ENCODE assay signal across 24 mouse cellular contexts in genomic region chr1:88310349-88310748, GRCm38 (mm10). TPM values are rescaled to one million over a fixed set of nuclear protein-coding genes. Genes with fewer than 3 reads are reported as not detected.
DNase-seq lines count a peak whose midpoint lies in the region; ATAC-seq and TF ChIP-seq lines count a peak whose summit lies in the region.
"Had no signal": no experiment of that assay in that cellular context is flagged by ENCODE, and none has a peak within 500 bp of the region (broad histone marks: within the 10 kb centered on the region; RNA-seq: fewer than 3 reads in every experiment).

No protein-coding gene starts in this region.

- H3K36me3 ChIP-seq in hindbrain, embryonic 12.5 days = no peaks in the 10 kb centered on the region
- H3K36me3 ChIP-seq in hindbrain, embryonic 16.5 days (ENCODE audit: control insufficient read depth, insufficient read depth, low read length) = no peaks in the 10 kb centered on the region
- no peaks in the 10 kb centered on the region for H3K36me3 ChIP-seq in midbrain, postnatal 0 days (ENCODE audit: insufficient read depth, low read length)
- H3K36me3 ChIP-seq in midbrain, embryonic 14.5 days (ENCODE audit: control insufficient read depth, insufficient read depth, low read length) = no peaks in the 10 kb centered on the region
- H3K36me3 ChIP-seq: heart, embryonic 13.5 days; intestine, embryonic 15.5 days; midbrain, embryonic 13.5 days; neural tube, embryonic 13.5 days had no signal

- H3K9ac ChIP-seq in hindbrain, embryonic 12.5 days = no peak overlapping the region
- H3K9ac ChIP-seq in hindbrain, embryonic 16.5 days (ENCODE audit: low read depth, low read length) = no peak overlapping the region
- H3K9ac ChIP-seq in midbrain, postnatal 0 days (replicated peaks; ENCODE audit: low read length, poor library complexity, severe bottlenecking) = no peak overlapping the region
- H3K9ac ChIP-seq in midbrain, embryonic 14.5 days (replicated peaks; ENCODE audit: low read length) = no peak overlapping the region
- H3K9ac ChIP-seq: heart, embryonic 13.5 days; intestine, embryonic 15.5 days; liver, embryonic 14.5 days; midbrain, embryonic 13.5 days; neural tube, embryonic 13.5 days had no signal

- H3K4me1 ChIP-seq in hindbrain, embryonic 12.5 days = no peaks in the 10 kb centered on the region
- H3K4me1 ChIP-seq in hindbrain, embryonic 16.5 days (ENCODE audit: control insufficient read depth, insufficient read depth, low read depth, low read length) = no peaks in the 10 kb centered on the region
- H3K4me1 ChIP-seq in midbrain, postnatal 0 days (ENCODE audit: insufficient read depth, low read length) = no peaks in the 10 kb centered on the region
- H3K4me1 ChIP-seq in midbrain, embryonic 14.5 days (ENCODE audit: control insufficient read depth, insufficient read depth, low read length) = no peaks in the 10 kb centered on the region
- H3K4me1 ChIP-seq: heart, embryonic 13.5 days; intestine, embryonic 15.5 days; midbrain, embryonic 13.5 days; neural tube, embryonic 13.5 days had no signal

- no peak for TF ChIP-seq CTCF in midbrain, postnatal 0 days (IDR thresholded peaks at IDR 0.05)

- H3K4me3 ChIP-seq in hindbrain, embryonic 12.5 days = no peak overlapping the region
- no peak overlapping the region for H3K4me3 ChIP-seq in hindbrain, embryonic 16.5 days (ENCODE audit: low read length)
- H3K4me3 ChIP-seq in midbrain, postnatal 0 days (ENCODE audit: low read depth, low read length) = no peak overlapping the region
- H3K4me3 ChIP-seq in midbrain, embryonic 14.5 days (replicated peaks; ENCODE audit: low read depth, low read length) = no peak overlapping the region
- H3K4me3 ChIP-seq: erythroblast, embryonic 14.5 days; heart, embryonic 13.5 days; intestine, embryonic 15.5 days; midbrain, embryonic 13.5 days; neural tube, embryonic 13.5 days had no signal

- H3K27me3 ChIP-seq in hindbrain, embryonic 12.5 days = no peaks in the 10 kb centered on the region
- no peaks in the 10 kb centered on the region for H3K27me3 ChIP-seq in hindbrain, embryonic 16.5 days (replicated peaks; ENCODE audit: control insufficient read depth, insufficient read depth, low read length)
- H3K27me3 ChIP-seq in midbrain, postnatal 0 days (ENCODE audit: insufficient read depth, low read length) = no peaks in the 10 kb centered on the region
- H3K27me3 ChIP-seq in midbrain, embryonic 14.5 days (ENCODE audit: control insufficient read depth, insufficient read depth, low read length) = no peaks in the 10 kb centered on the region
- H3K27me3 ChIP-seq: heart, embryonic 13.5 days; intestine, embryonic 15.5 days; midbrain, embryonic 13.5 days; neural tube, embryonic 13.5 days had no signal

- H3K9me3 ChIP-seq in hindbrain, embryonic 12.5 days (replicated peaks) = peaks cover 52% of the 10 kb centered on the region
- H3K9me3 ChIP-seq in hindbrain, embryonic 16.5 days (ENCODE audit: control insufficient read depth, low read length) = peaks cover 45% of the 10 kb centered on the region
- peaks cover 52% of the 10 kb centered on the region for H3K9me3 ChIP-seq in midbrain, postnatal 0 days (ENCODE audit: low read length)
- peaks cover 49% of the 10 kb centered on the region for H3K9me3 ChIP-seq in midbrain, embryonic 14.5 days (ENCODE audit: control insufficient read depth, low read length)

- WGBS in hindbrain, embryonic 12.5 days = 65% methylated on average over 3 of the region's 3 CpGs
- WGBS in hindbrain, embryonic 16.5 days = 69% methylated on average over 3 of the region's 3 CpGs
- WGBS in midbrain, postnatal 0 days = 66% methylated on average over 3 of the region's 3 CpGs
- WGBS in midbrain, embryonic 14.5 days = 67% methylated on average over 3 of the region's 3 CpGs

- H3K4me2 ChIP-seq in hindbrain, embryonic 12.5 days (replicated peaks) = no peak overlapping the region
- H3K4me2 ChIP-seq in hindbrain, embryonic 16.5 days (ENCODE audit: low read length) = no peak overlapping the region
- H3K4me2 ChIP-seq in midbrain, postnatal 0 days (ENCODE audit: low read depth, low read length, poor library complexity, severe bottlenecking) = no peak overlapping the region
- H3K4me2 ChIP-seq in midbrain, embryonic 14.5 days (ENCODE audit: low read length) = no peak overlapping the region
- H3K4me2 ChIP-seq: heart, embryonic 13.5 days; intestine, embryonic 15.5 days; midbrain, embryonic 13.5 days; neural tube, embryonic 13.5 days had no signal

- H3K27ac ChIP-seq in hindbrain, embryonic 12.5 days = no peak overlapping the region
- H3K27ac ChIP-seq in hindbrain, embryonic 16.5 days (ENCODE audit: low read depth, low read length) = no peak overlapping the region
- H3K27ac ChIP-seq in midbrain, postnatal 0 days (ENCODE audit: low read depth, low read length) = no peak overlapping the region
- H3K27ac ChIP-seq in midbrain, embryonic 14.5 days (replicated peaks; ENCODE audit: low read depth, low read length) = no peak overlapping the region
- H3K27ac ChIP-seq: heart, embryonic 13.5 days; intestine, embryonic 15.5 days; liver, embryonic 14.5 days; midbrain, embryonic 13.5 days; neural tube, embryonic 13.5 days had no signal

- no peak for ATAC-seq in CD4-positive, CD25-positive, alpha-beta regulatory T cell, adult 4 months
- peak; percentile 32; the same call in 1 of the 2 replicates for ATAC-seq in hindbrain, embryonic 12.5 days (ENCODE audit: low FRiP score)
- ATAC-seq in hindbrain, embryonic 16.5 days = no peak
- peak; percentile 29; the same call in 1 of the 2 replicates for ATAC-seq in midbrain, postnatal 0 days (ENCODE audit: low FRiP score)
- no peak for ATAC-seq in midbrain, embryonic 14.5 days (ENCODE audit: low FRiP score, low TSS enrichment)
- ATAC-seq in neutrophil, adult 5-6 weeks (ENCODE audit: extremely low read depth, insufficient number of reproducible peaks, low FRiP score, poor library complexity, severe bottlenecking) = peak; percentile 33; the same call in 1 of the 2 replicates
- ATAC-seq: midbrain, embryonic 13.5 days had no signal

- peak; percentile 7 for DNase-seq in CD4-positive, CD25-positive, alpha-beta regulatory T cell, adult 2 months (ENCODE audit: low read depth, low spot score)
- no peak for DNase-seq in midbrain, postnatal 0 days (ENCODE audit: low spot score)
- no peak for DNase-seq in midbrain, embryonic 14.5 days
- DNase-seq in adipocyte (ENCODE audit: low spot score) = no peak
- DNase-seq: adrenal gland, adult 2 months; cerebellum, adult 8-10 months; gastrocnemius, postnatal 36 days; kidney, postnatal 10 days; layer of hippocampus, adult 9-11 months; lung, postnatal 36 days; right cerebral cortex, adult 18-20 months; thymus, postnatal 4 days had no signal

RNA-seq across cellular contexts. Expression of gene Trpm8, which starts 32.9 kb away (rescaled TPM):
- polyA plus RNA-seq in CD4-positive, CD25-positive, alpha-beta regulatory T cell, adult 4 months (2017; shearing (Covaris generic)) = not detected
- not detected in 2 replicates for polyA plus RNA-seq in hindbrain, embryonic 12.5 days (2016; fragmentation: Nextera tagmentation; extraction: Ambion mirVana)
- 0.10 and 0.14 TPM in 2 replicates for polyA plus RNA-seq in hindbrain, embryonic 16.5 days (2015; fragmentation: Nextera tagmentation; extraction: Ambion mirVana)
- 1.2 TPM in 2 replicates for total RNA-seq in midbrain, postnatal 0 days (2014; rRNA removed)
- 0.21 and 0.29 TPM in 2 replicates for polyA plus RNA-seq in midbrain, postnatal 0 days (2015; fragmentation: Nextera tagmentation; extraction: Ambion mirVana)
- 0.14 TPM in 1 of 2 replicates, not detected in the other for polyA plus RNA-seq in midbrain, embryonic 14.5 days (2014; fragmentation: Nextera tagmentation; extraction: Ambion mirVana)
- not detected in 2 replicates for total RNA-seq in neutrophil, adult 5-6 weeks (2017)
- total RNA-seq: adrenal gland, adult 2 months; gastrocnemius, postnatal 36 days; hematopoietic stem cell, adult 5-6 weeks had no signal
- polyA plus RNA-seq: adrenal gland, adult 2 months; erythroblast, embryonic 14.5 days; intestine, embryonic 15.5 days; liver, embryonic 14.5 days; spleen, adult 2 months had no signal

RNA-seq across cellular contexts. Expression of gene Hjurp, which starts 32.9 kb away (rescaled TPM):
- polyA plus RNA-seq in CD4-positive, CD25-positive, alpha-beta regulatory T cell, adult 4 months (2017; shearing (Covaris generic)) = 10 to 100 TPM; 56.6 to 72.9 TPM
- polyA plus RNA-seq in hindbrain, embryonic 12.5 days (2016; fragmentation: Nextera tagmentation; extraction: Ambion mirVana) = 167 and 169 TPM in 2 replicates
- polyA plus RNA-seq in hindbrain, embryonic 16.5 days (2015; fragmentation: Nextera tagmentation; extraction: Ambion mirVana) = 66.4 and 80.3 TPM in 2 replicates
- total RNA-seq in midbrain, postnatal 0 days (2014; rRNA removed) = 88.0 and 96.8 TPM in 2 replicates
- 42.3 and 45.9 TPM in 2 replicates for polyA plus RNA-seq in midbrain, postnatal 0 days (2015; fragmentation: Nextera tagmentation; extraction: Ambion mirVana)
- polyA plus RNA-seq in midbrain, embryonic 14.5 days (2014; fragmentation: Nextera tagmentation; extraction: Ambion mirVana) = 52.9 and 80.2 TPM in 2 replicates
- total RNA-seq in neutrophil, adult 5-6 weeks (2017) = 72.4 and 80.5 TPM in 2 replicates

Comparison
In these comparisons a context has a peak if more than half of its experiments do, and no peak if none do; other contexts are left out.
1. ATAC-seq: peak in hindbrain, embryonic 12.5 days (single experiment), midbrain, postnatal 0 days (single experiment) and neutrophil, adult 5-6 weeks (single experiment); none in CD4-positive, CD25-positive, alpha-beta regulatory T cell, adult 4 months (single experiment), hindbrain, embryonic 16.5 days (single experiment) and midbrain, embryonic 14.5 days (single experiment).